Mouse (Mus musculus) cortical plate, adult 2 months (tissue): Measurements from ENCODE around the gene Plekhg2. TPM values are rescaled to one million over a fixed set of nuclear protein-coding genes. Genes with fewer than 3 reads are reported as not detected.

Experiments used
- H3K27ac ChIP-seq: fragments of 200-500 bp; 2 replicates; pipeline ENCODE4 v1.5.1; 2012; ENCODE audit warnings: low read length, control low read depth, inconsistent platforms; ENCODE audit not compliant: insufficient read depth
- H3K4me1 ChIP-seq: fragments of 200-500 bp; 2 replicates; pipeline ENCODE4 v1.6.1; 2011; ENCODE audit warnings: low read length; ENCODE audit not compliant: control insufficient read depth, insufficient read depth
- H3K4me3 ChIP-seq: fragments of 200-500 bp; 2 replicates; pipeline ENCODE4 v1.5.1; 2011; ENCODE audit warnings: mild to moderate bottlenecking, low read length, control low read depth; ENCODE audit not compliant: insufficient read depth
- CTCF ChIP-seq: fragments of 200-500 bp; IDR thresholded peaks from 2 replicates; pipeline ENCODE4 v1.5.1; 2011; ENCODE audit warnings: mild to moderate bottlenecking, control low read depth, low read length; ENCODE audit not compliant: insufficient read depth; ENCODE audit errors: extremely low read depth
- POLR2A ChIP-seq: fragments of 200-500 bp; IDR thresholded peaks from 2 replicates; pipeline ENCODE4 v1.6.1; 2011; ENCODE audit warnings: mild to moderate bottlenecking, low read length, control low read depth; ENCODE audit not compliant: insufficient read depth; ENCODE audit errors: extremely low read depth
- polyA plus RNA-seq: library from polyadenylated mRNA; depleted of rRNA; stranded (reverse); fragments of >200 nt; gene quantifications from 2 replicates; pipeline ENCODE4 v1.2.3, GENCODE M21; 2012

The Plekhg2 gene
- polyA plus RNA-seq, 1 experiment, result 4.2 TPM

- Histone ChIP-seq H3K4me3 (no peak overlapping the region), H3K4me1 (no peaks in the 10 kb centered on the region), H3K27ac (no peak overlapping the region)
- TF ChIP-seq POLR2A (no peak), CTCF (no peak)
Measured at GRCm38 (mm10) chr7:28356981-28357380, 15.4 kb downstream of the Plekhg2 start.

GRCm38 (mm10) chr7:28355221-28355620 is 17.2 kb downstream of the Plekhg2 start:
- H3K27ac ChIP-seq, result no peak overlapping the region
- H3K4me3 ChIP-seq, result no peak overlapping the region
- TF ChIP-seq POLR2A (no peak), CTCF (no peak)
- no peaks in the 10 kb centered on the region for H3K4me1 ChIP-seq

DNA sequence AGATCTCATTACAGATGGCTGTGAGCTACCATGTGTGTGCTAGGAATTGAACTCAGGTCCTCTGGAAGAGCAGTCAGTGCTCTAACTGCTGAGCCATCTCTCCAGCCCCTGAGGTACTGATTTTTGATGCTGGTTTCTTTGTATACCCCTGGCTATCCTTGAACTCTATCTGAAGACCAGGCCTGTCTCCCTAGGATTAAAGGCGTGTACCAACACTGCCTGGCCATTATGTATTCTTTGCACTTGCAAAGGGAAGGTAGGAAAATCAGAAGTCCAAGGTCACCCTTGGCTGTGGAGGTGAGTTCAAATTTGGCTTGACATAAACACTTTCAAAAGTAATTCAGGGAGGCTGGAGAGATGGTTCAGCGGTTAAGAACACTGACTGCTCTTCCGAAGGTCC is 17.8 kb downstream of the Plekhg2 start:
- TF ChIP-seq CTCF, result no peak
- no peak for TF ChIP-seq POLR2A
- Histone ChIP-seq H3K4me1 (no peaks in the 10 kb centered on the region), H3K27ac (no peak overlapping the region), H3K4me3 (no peak overlapping the region)

GRCm38 (mm10) chr7:28354113-28354581 is 18.3 kb downstream of the Plekhg2 start:
- Histone ChIP-seq H3K4me3 (no peak overlapping the region), H3K27ac (no peak overlapping the region), H3K4me1 (no peaks in the 10 kb centered on the region)
- TF ChIP-seq POLR2A, result no peak
- no peak for TF ChIP-seq CTCF

- TF ChIP-seq CTCF (no peak), POLR2A (no peak)
Measured at GRCm38 (mm10) chr7:28353267-28353666, 19.1 kb downstream of the Plekhg2 start.

DNA sequence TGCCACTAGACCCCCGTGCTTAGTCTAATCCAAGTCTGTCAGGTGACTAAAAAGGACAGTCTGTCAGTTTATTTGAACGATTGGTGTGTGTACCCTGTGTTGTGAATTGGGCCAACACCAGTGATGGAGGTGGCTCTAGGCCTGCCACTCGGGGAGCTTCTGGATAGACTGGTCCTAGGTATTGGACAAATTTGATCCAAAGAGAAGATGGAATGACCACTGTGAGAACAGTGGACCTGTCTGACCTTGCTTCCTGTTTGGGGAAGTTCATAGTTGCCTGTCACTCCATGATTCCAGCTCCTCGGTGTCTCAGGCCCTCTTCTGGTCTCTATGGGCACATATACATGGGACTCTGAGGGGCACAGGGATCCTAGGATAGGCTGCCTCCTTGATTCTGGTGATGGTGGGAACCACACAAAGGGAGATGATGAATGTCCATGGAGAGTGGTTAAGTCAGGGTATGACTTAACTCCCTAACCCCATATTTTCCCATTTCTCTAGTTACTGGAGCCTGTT is 20.7 kb downstream of the Plekhg2 start:
- no peak overlapping the region for H3K27ac ChIP-seq

More at GRCm38 (mm10) chr7:28353267-28353666, 19.1 kb downstream of the Plekhg2 start:
- Histone ChIP-seq H3K4me1 (no peaks in the 10 kb centered on the region), H3K27ac (no peak overlapping the region), H3K4me3 (no peak overlapping the region)

DNA sequence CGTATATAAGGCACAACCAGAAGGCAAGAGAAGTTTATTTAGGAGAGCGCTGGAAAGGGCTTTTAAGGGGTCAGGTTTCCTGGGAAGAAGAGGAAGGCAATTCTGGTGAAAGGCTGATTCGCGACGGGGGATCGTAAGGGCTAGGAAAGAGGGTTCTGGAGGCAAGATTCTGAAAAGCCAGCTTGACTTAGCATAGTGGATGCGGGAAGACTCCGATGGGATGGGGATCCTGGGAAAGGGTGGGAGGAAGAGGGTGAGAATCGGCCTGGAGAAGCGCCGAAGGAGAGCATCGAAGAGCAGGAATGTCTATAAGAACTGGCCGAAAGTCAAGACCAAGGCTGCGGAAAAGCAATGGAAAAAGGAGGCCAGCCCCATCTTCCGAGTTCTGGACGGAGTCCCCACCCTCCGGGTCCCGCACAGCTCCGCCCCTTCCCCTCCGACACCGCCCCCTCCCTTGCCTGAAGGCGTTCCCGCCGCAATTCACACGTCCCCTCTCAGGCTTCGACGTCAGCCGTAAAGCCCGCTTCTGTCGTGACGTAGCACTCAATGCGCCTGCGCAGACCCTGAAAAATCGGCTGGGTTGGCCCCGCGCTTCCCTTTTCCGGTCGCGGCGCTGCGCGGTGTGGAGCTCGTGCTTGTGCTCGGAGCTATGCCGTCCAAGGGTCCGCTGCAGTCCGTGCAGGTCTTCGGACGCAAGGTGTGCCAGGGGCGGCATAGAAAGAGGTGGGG is 22.1 kb downstream of the Plekhg2 start, which contains the start of gene Rps16:
Gene Rps16, plus strand, starts transcription at position 498 of the 729 bp plus-strand sequence.
- TF ChIP-seq POLR2A (peak; percentile 80), CTCF (no peak)
- Histone ChIP-seq H3K4me3 (peak within 1 kb of the TSS; percentile 50), H3K27ac (peak within 1 kb of the TSS; percentile 44; the same call in 1 of the 2 replicates)

More for the DNA sequence above, 20.7 kb downstream of the Plekhg2 start:
- no peaks in the 10 kb centered on the region for H3K4me1 ChIP-seq
- peak overlapping the region; percentile 50; the same call in 1 of the 2 replicates for H3K4me3 ChIP-seq
- TF ChIP-seq CTCF (no peak), POLR2A (no peak)

GRCm38 (mm10) chr7:28348601-28349000 is 23.8 kb downstream of the Plekhg2 start:
- no peak overlapping the region for H3K27ac ChIP-seq
- TF ChIP-seq POLR2A (no peak), CTCF (no peak)
- no peaks in the 10 kb centered on the region for H3K4me1 ChIP-seq
- no peak overlapping the region for H3K4me3 ChIP-seq

More for the DNA sequence above, 22.1 kb downstream of the Plekhg2 start, which contains the start of gene Rps16:
- no peaks in the 10 kb centered on the region for H3K4me1 ChIP-seq

DNA sequence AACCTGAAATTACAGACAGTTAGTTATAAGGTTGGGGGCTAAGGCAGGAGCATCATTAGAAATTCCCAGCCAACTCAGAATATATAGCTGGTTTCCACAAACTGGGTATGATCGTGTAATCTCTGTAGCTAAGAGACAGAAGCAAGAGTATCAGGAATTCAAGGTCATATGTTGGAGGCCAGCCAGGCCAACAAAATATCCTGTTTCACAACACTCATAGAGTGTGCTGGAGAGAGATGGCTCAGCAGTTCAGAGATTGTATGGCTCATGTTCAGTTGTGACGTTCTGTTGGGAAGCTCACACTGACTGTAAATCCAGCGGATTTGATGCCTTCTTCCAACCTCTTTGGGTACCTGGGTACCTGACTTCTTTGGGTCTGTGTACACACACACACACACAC is 24.7 kb downstream of the Plekhg2 start:
- TF ChIP-seq CTCF (no peak), POLR2A (no peak)
- H3K27ac ChIP-seq, result no peak overlapping the region
- H3K4me3 ChIP-seq, result no peak overlapping the region
- H3K4me1 ChIP-seq, result no peaks in the 10 kb centered on the region

GRCm38 (mm10) chr7:28344637-28345036 is 27.8 kb downstream of the Plekhg2 start:
- H3K4me1 ChIP-seq, result no peaks in the 10 kb centered on the region
- TF ChIP-seq POLR2A, result no peak
- TF ChIP-seq CTCF, result peak; percentile 68
- no peak overlapping the region for H3K27ac ChIP-seq
- H3K4me3 ChIP-seq, result no peak overlapping the region
